Mouse (Mus musculus) liver, adult 2 months (tissue): Measurements from ENCODE around the gene Hdac7. TPM values are rescaled to one million over a fixed set of nuclear protein-coding genes. Genes with fewer than 3 reads are reported as not detected.
A peak's percentile ranks its signal among the peaks of the same experiment; 100 is the strongest.

ENCODE experiments used
- DNase-seq: peaks from one replicate; pipeline ENCODE4 v3.0.0-alpha.2; 2011; ENCODE audit warnings: low read depth, low spot score; ENCODE audit errors: extremely low read depth
- H3K27ac ChIP-seq: fragments of 200-500 bp; replicated peaks from 2 replicates; pipeline ENCODE4 v1.5.1; 2012; ENCODE audit warnings: low read depth, mild to moderate bottlenecking, control low read depth, inconsistent platforms, low read length; ENCODE audit not compliant: insufficient read depth
- H3K27me3 ChIP-seq: fragments of 200-500 bp; 2 replicates; pipeline ENCODE4 v1.6.1; 2012; ENCODE audit warnings: mild to moderate bottlenecking, moderate library complexity, low read length, inconsistent platforms; ENCODE audit not compliant: control insufficient read depth, insufficient read depth
- H3K36me3 ChIP-seq: fragments of 200-500 bp; 2 replicates; pipeline ENCODE4 v1.6.1; 2012; ENCODE audit warnings: low read length, inconsistent platforms; ENCODE audit not compliant: control insufficient read depth, insufficient read depth
- H3K4me1 ChIP-seq: fragments of 200-500 bp; 2 replicates; pipeline ENCODE4 v1.6.1; 2011; ENCODE audit warnings: low read length; ENCODE audit not compliant: control insufficient read depth, insufficient read depth
- H3K4me3 ChIP-seq: fragments of 200-500 bp; 2 replicates; pipeline ENCODE4 v1.5.1; 2011; ENCODE audit warnings: low read depth, mild to moderate bottlenecking, control low read depth, low read length, moderate library complexity; ENCODE audit not compliant: insufficient read depth
- H3K79me2 ChIP-seq: fragments of 200-500 bp; 2 replicates; pipeline ENCODE4 v1.6.1; 2012; ENCODE audit warnings: inconsistent platforms, mild to moderate bottlenecking, low read length, moderate library complexity; ENCODE audit not compliant: control insufficient read depth, insufficient read depth
- H3K9ac ChIP-seq: fragments of 200-500 bp; 2 replicates; pipeline ENCODE4 v1.6.1; 2012; ENCODE audit warnings: low read depth, mild to moderate bottlenecking, control low read depth, inconsistent platforms, low read length
- CTCF ChIP-seq: fragments of 200-500 bp; IDR thresholded peaks from 2 replicates; pipeline ENCODE4 v1.5.1; 2011; ENCODE audit warnings: low read depth, low read length, control low read depth
- POLR2A ChIP-seq: fragments of 200-500 bp; IDR thresholded peaks from 2 replicates; pipeline ENCODE4 v1.6.1; 2011; ENCODE audit warnings: low read length, control low read depth; ENCODE audit not compliant: insufficient read depth; ENCODE audit errors: extremely low read depth
- WGBS: fragments of 180-500 bp; shearing (Covaris S2); methylation state at CpG from one replicate; pipeline ENCODE4 v1.1.7; 2018; 5-methylcytosine and 5-hydroxymethylcytosine counted together
- polyA plus RNA-seq: library from polyadenylated mRNA; depleted of rRNA; stranded (reverse); fragments of >200 nt; gene quantifications from 2 replicates; pipeline ENCODE4 v1.2.3, GENCODE M21; 2012
- total RNA-seq: library from RNA; depleted of rRNA; stranded (reverse); fragments of >200 nt; gene quantifications from 2 replicates; pipeline ENCODE4 v1.2.3, GENCODE M21; 2014

Hdac7 gene
- total and polyA plus RNA-seq, 2 experiments, result 2.5 to 9.5 TPM

GRCm38 (mm10) chr15:97829432-97829831 is 14.9 kb downstream of the Hdac7 start:
- Histone ChIP-seq H3K36me3 (no peaks in the 10 kb centered on the region), H3K27ac (peak overlapping the region; percentile 34), H3K4me3 (0 out of 2 replicates have a peak overlapping the region, but pooled peaks have one; percentile 13), H3K4me1 (peaks cover 6% of the 10 kb centered on the region), H3K27me3 (no peaks in the 10 kb centered on the region), H3K79me2 (peaks cover 4% of the 10 kb centered on the region; the same call in 1 of the 2 replicates), H3K9ac (peak overlapping the region; percentile 12; the same call in 1 of the 2 replicates)
- WGBS, result 63% methylated on average over 2 of the region's 2 CpGs
- no peak for DNase-seq
- no peak for TF ChIP-seq POLR2A
- TF ChIP-seq CTCF, result no peak

- Histone ChIP-seq H3K9ac (0 out of 2 replicates have a peak overlapping the region, but pooled peaks have one; percentile 34), H3K4me3 (peak overlapping the region; percentile 13; the same call in 1 of the 2 replicates), H3K79me2 (peaks cover 4% of the 10 kb centered on the region; the same call in 1 of the 2 replicates), H3K4me1 (peaks cover 9% of the 10 kb centered on the region), H3K27ac (peak overlapping the region; percentile 34), H3K27me3 (no peaks in the 10 kb centered on the region), H3K36me3 (no peaks in the 10 kb centered on the region)
- no peak for TF ChIP-seq POLR2A
- TF ChIP-seq CTCF, result no peak
- WGBS, result 61% methylated on average over 5 of the region's 5 CpGs
- no peak for DNase-seq
These were observed 15.4 kb downstream of the Hdac7 start for GRCm38 (mm10) chr15:97828901-97829338.

GRCm38 (mm10) chr15:97828221-97828842 is 16.0 kb downstream of the Hdac7 start:
- DNase-seq, result no peak
- Histone ChIP-seq H3K4me1 (peaks cover 13% of the 10 kb centered on the region), H3K4me3 (no peak overlapping the region), H3K9ac (peak overlapping the region; percentile 21), H3K36me3 (no peaks in the 10 kb centered on the region), H3K79me2 (peaks cover 8% of the 10 kb centered on the region; the same call in 1 of the 2 replicates), H3K27ac (peak overlapping the region; percentile 11; the same call in 1 of the 2 replicates), H3K27me3 (no peaks in the 10 kb centered on the region)
- 63% methylated on average over 6 of the region's 6 CpGs for WGBS
- TF ChIP-seq POLR2A (no peak), CTCF (no peak)

GRCm38 (mm10) chr15:97827401-97827800 is 16.9 kb downstream of the Hdac7 start:
- Histone ChIP-seq H3K79me2 (peaks cover 8% of the 10 kb centered on the region; the same call in 1 of the 2 replicates), H3K4me1 (peaks cover 16% of the 10 kb centered on the region), H3K9ac (no peak overlapping the region), H3K27me3 (no peaks in the 10 kb centered on the region), H3K27ac (no peak overlapping the region), H3K36me3 (no peaks in the 10 kb centered on the region), H3K4me3 (no peak overlapping the region)
- TF ChIP-seq POLR2A (no peak), CTCF (no peak)
- no peak for DNase-seq
- WGBS, result 76% methylated on average over 8 of the region's 8 CpGs

GRCm38 (mm10) chr15:97826588-97827261 is 17.6 kb downstream of the Hdac7 start:
- TF ChIP-seq POLR2A (no peak), CTCF (no peak)
- Histone ChIP-seq H3K27me3 (no peaks in the 10 kb centered on the region), H3K27ac (no peak overlapping the region), H3K4me1 (peaks cover 16% of the 10 kb centered on the region), H3K9ac (no peak overlapping the region), H3K79me2 (peaks cover 8% of the 10 kb centered on the region; the same call in 1 of the 2 replicates), H3K36me3 (no peaks in the 10 kb centered on the region), H3K4me3 (no peak overlapping the region)
- no peak for DNase-seq
- WGBS, result 63% methylated on average over 5 of the region's 5 CpGs
